Mouse (Mus musculus): ENCODE data around the gene Olfr1500.
"Not testable (repeated sequence)": the region's sequence is repeated elsewhere in the genome, so short reads cannot be mapped to it uniquely, and the experiment has no call there.

Olfr1500 gene

DNA sequence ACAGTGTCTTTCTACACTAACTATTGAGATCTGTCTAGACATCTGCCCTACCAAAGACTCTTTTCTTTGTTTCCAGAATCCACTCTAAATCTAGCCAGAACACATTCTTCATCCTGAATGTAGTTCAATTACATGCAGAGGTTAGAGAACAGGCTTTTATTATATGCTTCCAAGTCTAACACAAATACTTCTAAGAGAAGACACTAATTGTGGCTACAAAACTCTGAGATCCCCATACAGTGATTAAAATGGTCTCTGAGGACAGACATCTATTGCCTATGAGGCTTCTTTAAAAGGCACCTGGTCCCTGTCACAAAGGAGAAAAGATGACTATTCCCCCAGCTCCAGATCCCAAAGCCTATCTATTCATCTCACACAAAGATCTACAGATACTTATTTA, at the start of gene Olfr1500:
Gene Olfr1500, minus strand, starts transcription at position 101 of the 400 bp plus-strand sequence.
- no peak for DNase-seq

DNA sequence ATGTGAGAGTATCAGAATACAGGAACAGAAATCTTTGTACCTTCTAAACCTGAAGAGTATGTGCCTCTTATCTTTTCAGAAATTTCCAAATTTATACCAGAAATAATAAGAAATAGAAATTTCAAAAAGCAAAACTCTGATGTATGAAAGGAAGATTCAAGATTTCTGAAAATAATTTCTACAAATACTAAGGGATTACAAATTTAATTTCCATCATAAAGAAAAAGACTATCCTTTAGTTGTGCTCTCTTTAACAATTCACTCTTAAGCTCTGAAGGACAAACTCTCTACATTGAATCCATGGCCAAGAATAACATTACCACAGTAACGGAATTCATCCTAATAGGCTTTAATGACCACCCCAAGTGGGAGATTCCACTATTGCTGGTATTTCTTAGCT, 31.2 kb upstream of the Olfr1500 start, which contains the start of gene Olfr1502:
Gene Olfr1502, plus strand, starts transcription at position 301 of the 400 bp plus-strand sequence.
- DNase-seq = no peak

DNA sequence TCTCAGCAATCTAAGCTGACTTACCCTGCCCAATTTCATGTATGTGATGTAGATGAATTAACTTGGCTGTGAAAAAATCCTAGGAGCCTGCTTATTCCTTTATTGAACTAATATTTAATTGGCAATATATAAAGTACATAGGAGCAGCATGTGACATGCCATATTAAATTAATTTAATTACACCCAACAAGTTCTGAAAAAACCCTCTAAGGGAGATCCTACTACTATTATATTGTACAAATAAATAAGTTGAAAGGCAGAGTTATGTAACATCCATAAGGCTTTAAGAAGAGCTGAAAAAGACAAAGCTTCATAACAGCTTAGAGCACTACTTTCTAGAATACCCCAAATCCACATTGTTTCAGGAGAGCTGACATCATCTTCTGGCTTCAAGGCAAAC, 20.3 kb upstream of the Olfr1500 start, which contains the start of gene Olfr1501:
Gene Olfr1501, minus strand, starts transcription at position 101 of the 400 bp plus-strand sequence.
- not testable (repeated sequence) for DNase-seq

- no peak for DNase-seq
Observed at GRCm38 (mm10) chr19:13828447-13828846, 1.8 kb downstream of the Olfr1500 start.

DNA sequence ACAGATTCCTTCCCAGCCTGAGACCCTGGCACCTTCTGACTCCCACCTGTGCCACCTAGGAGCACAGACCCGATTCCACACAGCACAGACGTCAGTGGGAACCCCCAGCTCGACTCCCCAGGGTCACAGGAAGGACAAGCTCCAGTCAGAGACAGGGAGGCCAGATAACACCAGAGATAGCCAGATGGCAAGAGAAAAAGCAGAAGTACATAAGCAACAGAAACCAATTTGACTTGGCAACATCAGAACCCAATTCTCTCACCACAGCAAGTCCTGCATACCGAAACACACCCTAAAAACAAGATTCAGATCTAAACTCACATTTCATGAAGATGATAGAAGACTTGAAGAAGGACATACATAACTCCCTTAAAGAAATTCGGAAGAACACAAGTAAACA, 9.4 kb downstream of the Olfr1500 start:
- DNase-seq = no peak

- no peak for DNase-seq
Observed at GRCm38 (mm10) chr19:13819347-13819746, 10.9 kb downstream of the Olfr1500 start, which contains the start of gene Olfr1499. TSS of gene Olfr1499 (minus strand) at chr19:13819447.

GRCm38 (mm10) chr19:13818827-13819226, 11.5 kb downstream of the Olfr1500 start:
- DNase-seq = no peak

GRCm38 (mm10) chr19:13812823-13813222, 17.5 kb downstream of the Olfr1500 start:
- DNase-seq = no peak

DNA sequence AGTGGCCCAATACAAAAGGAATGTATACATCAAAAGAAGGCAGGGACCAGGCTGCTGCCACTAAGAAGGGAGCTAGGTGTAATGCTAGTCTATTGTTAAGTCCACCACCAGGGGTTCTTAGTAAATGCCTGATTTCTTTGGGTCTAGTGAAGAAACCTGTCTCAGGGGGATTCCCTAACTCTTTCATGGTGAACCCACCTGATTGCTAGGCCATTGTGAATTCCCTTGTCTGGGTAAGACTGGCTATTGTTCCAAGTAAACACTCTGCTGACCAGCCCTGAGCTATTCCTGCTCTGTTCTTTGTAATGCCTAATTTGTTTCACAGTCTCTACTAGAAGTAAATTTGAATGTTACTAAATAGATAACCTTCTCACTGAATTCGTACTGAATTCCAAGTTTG, 24.8 kb downstream of the Olfr1500 start:
- not testable (repeated sequence) for DNase-seq

DNA sequence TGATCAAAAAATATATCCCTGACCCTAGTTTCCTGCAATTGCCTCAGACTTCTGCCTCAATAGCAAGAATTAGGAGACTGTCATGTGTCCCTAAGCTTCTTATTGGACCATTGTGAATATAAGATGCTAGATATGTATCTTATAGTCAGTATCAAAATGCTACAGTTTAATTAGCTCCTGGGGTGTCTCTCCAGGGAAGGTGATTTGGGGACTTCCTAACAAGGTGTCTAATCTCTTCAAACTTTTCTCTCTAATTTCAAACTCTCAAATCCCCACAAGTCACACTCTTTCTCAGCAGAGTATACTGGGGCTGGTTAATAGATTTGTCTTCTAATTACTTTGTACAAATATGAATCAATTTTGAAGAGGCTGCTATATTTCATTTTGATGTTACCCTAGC, 32.2 kb downstream of the Olfr1500 start, which contains the start of gene Olfr1497:
Gene Olfr1497, minus strand, starts transcription at position 101 of the 400 bp plus-strand sequence.
- no peak for DNase-seq

- DNase-seq = no peak
Observed at GRCm38 (mm10) chr19:13777578-13777977, 52.7 kb downstream of the Olfr1500 start, which contains the start of gene Olfr1496. TSS of gene Olfr1496 (plus strand) at chr19:13777878.
